Mouse (Mus musculus) NIH3T3 (cell line): ENCODE measurements around the gene Ap3m1.
A peak's percentile ranks its signal among the peaks of the same experiment; 100 is the strongest.

Experiments used
- DNase-seq: peaks from one replicate; pipeline ENCODE4 v3.0.0-alpha.2; 2012; ENCODE audit warnings: low read depth

Gene Ap3m1

GRCm38 (mm10) chr14:21013800-21014334 is 38.4 kb downstream of the Ap3m1 start:
- DNase-seq, result no peak

- DNase-seq, result no peak
Measured at GRCm38 (mm10) chr14:20999617-21000016, 52.7 kb downstream of the Ap3m1 start.

GRCm38 (mm10) chr14:20997548-20997947 is 54.8 kb downstream of the Ap3m1 start:
- no peak for DNase-seq

- no peak for DNase-seq
Measured at GRCm38 (mm10) chr14:20996361-20996760, 55.9 kb downstream of the Ap3m1 start.

- no peak for DNase-seq
Measured at GRCm38 (mm10) chr14:20995497-20995896, 56.8 kb downstream of the Ap3m1 start.

- DNase-seq, result no peak
Measured at GRCm38 (mm10) chr14:20994475-20994874, 57.8 kb downstream of the Ap3m1 start.

GRCm38 (mm10) chr14:20993067-20993691 is 59.1 kb downstream of the Ap3m1 start:
- peak; percentile 84 for DNase-seq

GRCm38 (mm10) chr14:20991492-20991891 is 60.8 kb downstream of the Ap3m1 start:
- no peak for DNase-seq

GRCm38 (mm10) chr14:20985482-20985881 is 66.8 kb downstream of the Ap3m1 start:
- DNase-seq, result peak; percentile 40

- DNase-seq, result peak; percentile 14
Measured at GRCm38 (mm10) chr14:20983832-20984231, 68.5 kb downstream of the Ap3m1 start.
